Mouse (Mus musculus) layer of hippocampus, postnatal 14 days (tissue): Measurements from ENCODE around the gene Hes7. TPM values are rescaled to one million over a fixed set of nuclear protein-coding genes. Genes with fewer than 3 reads are reported as not detected.
"Not testable (repeated sequence)": the region's sequence is repeated elsewhere in the genome, so short reads cannot be mapped to it uniquely, and the experiment has no call there.

Experiments used
- DNase-seq, 2 experiments: peaks; one replicate each; pipeline ENCODE4 v3.0.0; 2021 to 2022; ENCODE audit warnings: low spot score in 2 of 2, mixed read lengths in 1 of 2
- total RNA-seq, 2 experiments: library from RNA; stranded (reverse); gene quantifications; 2 replicates each; pipeline ENCODE4 v1.2.3; 2021

Hes7 gene
- total RNA-seq, 2 experiments from 2014 or later, result 0.46 to 0.62 TPM

- peak; percentile 93 for DNase-seq
Observed at GRCm38 (mm10) chr11:69088103-69088855, 31.9 kb upstream of the Hes7 start, which contains the start of gene Vamp2. Vamp2 (plus strand) TSS chr11:69088490.

- no peak for DNase-seq
Observed at GRCm38 (mm10) chr11:69088856-69089615, 31.2 kb upstream of the Hes7 start.

GRCm38 (mm10) chr11:69089616-69090290 lies 30.5 kb upstream of the Hes7 start:
- DNase-seq, result no peak

GRCm38 (mm10) chr11:69090367-69090766 lies 29.8 kb upstream of the Hes7 start:
- no peak for DNase-seq

- DNase-seq, result no peak
Observed at GRCm38 (mm10) chr11:69091566-69092385, 28.4 kb upstream of the Hes7 start.

- peak; percentile 71 to 78 for DNase-seq
Observed at GRCm38 (mm10) chr11:69092386-69092751, 27.8 kb upstream of the Hes7 start.

- DNase-seq, result no peak
Observed at GRCm38 (mm10) chr11:69092871-69093270, 27.3 kb upstream of the Hes7 start.

GRCm38 (mm10) chr11:69093856-69094255 lies 26.3 kb upstream of the Hes7 start:
- not testable (repeated sequence) for DNase-seq

- peak; percentile 98 to 100 for DNase-seq
Observed at GRCm38 (mm10) chr11:69094697-69095429, 25.3 kb upstream of the Hes7 start, which contains the start of gene Per1. Per1 (plus strand) TSS chr11:69095217.

- DNase-seq, result no peak
Observed at GRCm38 (mm10) chr11:69095511-69096231, 24.5 kb upstream of the Hes7 start.

- no peak for DNase-seq
Observed at GRCm38 (mm10) chr11:69096360-69096986, 23.7 kb upstream of the Hes7 start.

GRCm38 (mm10) chr11:69096987-69097900 lies 23.0 kb upstream of the Hes7 start:
- DNase-seq, result peak; percentile 95 to 98

GRCm38 (mm10) chr11:69098039-69098761 lies 22.0 kb upstream of the Hes7 start:
- DNase-seq, result no peak

GRCm38 (mm10) chr11:69098762-69099091 lies 21.5 kb upstream of the Hes7 start:
- peak; percentile 96 to 97 for DNase-seq

- peak; percentile 73 to 87 for DNase-seq
Observed at GRCm38 (mm10) chr11:69099177-69099914, 20.9 kb upstream of the Hes7 start.

GRCm38 (mm10) chr11:69099915-69100345 lies 20.3 kb upstream of the Hes7 start:
- peak; percentile 85 to 94 for DNase-seq
